Mouse (Mus musculus): ENCODE measurements around the gene Stom. TPM values are rescaled to one million over a fixed set of nuclear protein-coding genes. Genes with fewer than 3 reads are reported as not detected.

Gene Stom
- total RNA-seq, 2 experiments from 2014 or later: 18.4 to 20.7 TPM

DNA sequence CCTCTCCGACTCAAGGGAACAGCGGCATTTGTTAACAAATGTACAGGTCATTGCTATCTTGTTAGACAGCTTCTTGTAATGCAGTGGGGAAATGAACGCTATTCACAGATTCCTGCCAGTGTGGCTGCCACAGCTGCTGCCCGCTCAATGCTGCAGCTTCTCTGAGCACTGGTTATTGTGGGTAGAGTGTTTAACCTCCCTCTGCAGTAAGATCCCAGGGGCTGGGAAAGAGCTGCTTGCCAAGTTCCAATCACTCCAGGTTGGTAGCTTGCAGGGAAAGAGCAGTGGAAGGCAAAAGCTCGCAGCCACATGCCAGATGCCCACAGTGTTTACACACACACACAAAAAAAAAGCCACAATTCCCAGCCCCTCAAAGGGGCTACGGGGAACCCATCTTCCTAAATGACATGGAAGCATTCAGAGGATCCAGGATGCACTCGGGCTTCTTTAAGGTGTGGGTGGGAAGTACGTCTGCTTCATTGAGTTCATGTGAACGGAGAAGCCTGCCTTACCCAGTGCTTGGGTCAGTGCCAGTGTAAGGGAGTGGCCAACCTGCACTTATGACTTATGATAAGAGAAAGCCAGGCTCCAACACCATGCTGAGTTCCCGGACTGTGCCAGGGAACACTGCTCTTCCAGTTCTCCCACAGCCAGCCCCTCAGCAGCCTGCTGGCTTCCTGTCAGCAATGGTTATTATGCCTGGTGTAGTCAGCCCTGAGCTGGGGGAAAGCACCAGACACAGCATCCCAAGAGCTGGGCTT is 14.2 kb downstream of the Stom start:
- no peak for DNase-seq
- intact Hi-C loops (cut with DNase I): no loop called here

DNA sequence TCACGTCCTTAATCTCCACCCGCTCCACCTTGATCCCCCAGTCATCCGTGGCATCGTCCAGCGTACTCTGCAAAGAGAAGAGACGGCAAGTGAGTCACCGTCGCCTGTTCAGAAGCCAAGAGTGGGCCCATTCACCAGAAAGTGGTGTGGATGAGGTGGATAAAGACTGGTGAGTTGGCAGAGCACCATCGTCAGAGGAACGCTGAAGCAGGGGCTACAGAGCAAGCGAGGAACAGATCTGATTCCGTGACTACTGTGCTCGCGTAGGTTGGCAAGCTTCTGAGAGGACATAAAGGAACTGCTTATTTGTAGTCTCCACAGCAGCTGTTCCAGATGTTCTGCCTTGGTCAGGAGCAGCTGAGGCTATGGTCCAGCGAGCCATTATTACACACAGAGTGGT is 16.4 kb downstream of the Stom start:
- no peak for DNase-seq
- intact Hi-C loops (cut with DNase I): no loop called here

DNA sequence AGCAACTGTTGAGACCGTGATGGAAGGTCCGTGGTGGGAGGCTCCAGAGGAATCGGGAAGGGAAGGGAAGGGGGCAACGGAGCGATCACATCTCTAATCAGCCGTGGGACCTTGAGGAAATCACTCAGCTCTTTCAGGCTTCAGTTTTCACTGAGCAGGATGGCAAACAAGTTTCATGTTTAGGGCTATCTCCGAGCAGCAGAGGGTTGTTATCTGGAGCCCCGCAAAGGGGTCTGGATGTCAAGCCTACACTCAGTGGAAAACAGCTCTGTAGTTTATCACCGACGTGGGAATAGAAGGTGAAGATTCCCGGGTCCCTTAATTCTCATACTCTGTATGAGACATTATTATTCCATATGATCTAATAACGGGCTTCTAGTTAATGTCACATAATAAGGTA is 18.4 kb downstream of the Stom start:
- intact Hi-C loops (cut with DNase I): no loop called here

GRCm38 (mm10) chr2:35317604-35318003 is 19.2 kb downstream of the Stom start:
- intact Hi-C loops (cut with DNase I): no loop called here
- DNase-seq: no peak

More for the DNA sequence above, 18.4 kb downstream of the Stom start:
- DNase-seq: no peak

- intact Hi-C loops (cut with DNase I): no loop called here
- no peak for DNase-seq
These were observed 22.5 kb downstream of the Stom start for GRCm38 (mm10) chr2:35314300-35314699.

GRCm38 (mm10) chr2:35309906-35310493 is 26.8 kb downstream of the Stom start:
- intact Hi-C loops (cut with DNase I): no loop called here
- no peak for DNase-seq

- intact Hi-C loops (cut with DNase I): no loop called here
- no peak for DNase-seq
These were observed 28.6 kb downstream of the Stom start for GRCm38 (mm10) chr2:35308166-35308565.

GRCm38 (mm10) chr2:35302049-35302885 is 34.5 kb downstream of the Stom start:
- intact Hi-C loops (cut with DNase I): no loop called here
- no peak for DNase-seq

- DNase-seq: no peak
- intact Hi-C loops (cut with DNase I): loop anchor here (2.0 kb wide), 2 partner anchors 49 to 97 kb away; partner anchors contain the start of gene 4930402F06Rik
These were observed 37.3 kb downstream of the Stom start for GRCm38 (mm10) chr2:35299437-35299836.

- intact Hi-C loops (cut with DNase I): loop anchor here (2.0 kb wide), 2 partner anchors 51 to 99 kb away; partner anchors contain the start of gene 4930402F06Rik
- peak; percentile 65 to 72 for DNase-seq
These were observed 39.0 kb downstream of the Stom start for GRCm38 (mm10) chr2:35297703-35298332.

DNA sequence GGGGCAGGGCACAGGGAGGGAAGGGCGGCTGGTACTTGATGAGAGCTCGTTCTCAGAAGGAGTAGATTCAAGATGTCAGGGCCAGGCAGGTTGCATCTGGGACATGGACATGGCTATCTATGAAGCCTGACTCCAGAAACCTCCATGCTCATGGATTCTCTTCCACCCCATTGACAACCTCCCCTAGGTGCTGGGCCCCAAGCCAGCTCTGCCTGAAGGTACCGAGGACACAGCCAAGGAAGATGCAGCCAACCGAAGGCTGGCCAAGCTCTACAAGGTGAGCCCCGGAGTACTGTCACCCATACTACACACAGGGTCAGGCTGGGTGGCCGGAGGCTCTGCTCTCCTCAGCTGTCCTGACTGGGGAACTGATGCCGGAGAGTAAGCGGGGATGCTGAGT is 43.5 kb downstream of the Stom start:
- no peak for DNase-seq
- intact Hi-C loops (cut with DNase I): no loop called here

GRCm38 (mm10) chr2:35292700-35293099 is 44.1 kb downstream of the Stom start:
- no peak for DNase-seq
- intact Hi-C loops (cut with DNase I): no loop called here

- intact Hi-C loops (cut with DNase I): no loop called here
- no peak for DNase-seq
These were observed 44.9 kb downstream of the Stom start for GRCm38 (mm10) chr2:35291856-35292255.

- intact Hi-C loops (cut with DNase I): loop anchor here (5.0 kb wide), 1 partner anchor 223 kb away; no protein-coding TSS in a partner anchor
- peak; percentile 69 to 77 for DNase-seq
These were observed 47.8 kb downstream of the Stom start for GRCm38 (mm10) chr2:35288758-35289635.

DNA sequence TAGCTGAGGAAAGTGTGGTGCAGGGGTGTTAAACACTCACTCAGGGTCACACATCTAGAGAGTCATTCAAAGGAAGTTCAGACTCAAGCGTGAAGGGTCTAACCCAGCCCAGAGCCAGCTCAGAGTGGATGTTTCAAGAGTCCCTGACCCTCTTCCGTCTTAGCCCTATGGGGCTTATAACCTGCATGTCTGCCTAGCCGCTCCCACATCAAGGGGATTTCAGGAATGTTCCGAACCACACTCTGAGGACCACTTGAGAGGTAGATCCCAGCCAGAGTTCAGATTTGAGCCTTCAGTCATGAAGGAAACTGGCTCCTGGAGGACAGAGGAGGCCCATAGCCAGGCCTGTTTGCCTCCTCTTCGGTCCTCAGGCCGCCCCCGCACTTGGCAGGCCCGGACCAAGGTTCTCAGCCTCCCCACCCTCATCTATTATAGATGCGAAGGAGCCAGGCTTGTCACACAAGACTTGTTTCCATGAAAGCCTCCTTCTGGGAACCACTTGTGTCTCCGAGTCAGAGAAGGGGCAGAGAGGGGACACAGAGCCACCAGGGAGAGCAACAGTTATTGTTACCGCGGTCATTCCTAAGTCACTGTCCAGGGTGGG is 49.7 kb downstream of the Stom start:
- intact Hi-C loops (cut with DNase I): loop anchor here (5.0 kb wide), 1 partner anchor 225 kb away; no protein-coding TSS in a partner anchor
- no peak for DNase-seq

- no peak for DNase-seq
- intact Hi-C loops (cut with DNase I): loop anchor here (5.0 kb wide), 1 partner anchor 227 kb away; no protein-coding TSS in a partner anchor
These were observed 51.6 kb downstream of the Stom start for GRCm38 (mm10) chr2:35285209-35285608.

- intact Hi-C loops (cut with DNase I): no loop called here
- no peak for DNase-seq
These were observed 52.8 kb downstream of the Stom start for GRCm38 (mm10) chr2:35283997-35284396.

DNA sequence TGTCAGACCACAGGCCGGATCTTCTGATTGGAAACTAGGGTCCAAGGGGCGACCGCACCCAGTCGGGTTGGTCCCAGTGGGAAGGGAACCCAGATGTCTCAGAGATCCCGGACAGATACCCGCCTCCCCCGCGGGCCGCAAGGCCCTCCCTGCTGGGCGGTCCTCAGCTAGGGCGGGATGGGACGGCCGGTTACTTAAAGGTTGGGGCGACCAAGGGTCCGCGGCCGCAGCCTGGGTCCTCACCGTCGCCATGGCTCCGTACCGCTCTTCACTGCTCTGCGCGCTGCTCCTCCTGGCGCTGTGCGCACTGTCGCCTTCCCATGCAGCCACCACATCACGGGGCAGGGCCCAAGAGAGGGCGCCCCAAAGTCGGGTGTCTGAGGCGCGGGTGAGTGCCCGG is 54.6 kb downstream of the Stom start:
- peak; percentile 74 to 84 for DNase-seq
- intact Hi-C loops (cut with DNase I): no loop called here

DNA sequence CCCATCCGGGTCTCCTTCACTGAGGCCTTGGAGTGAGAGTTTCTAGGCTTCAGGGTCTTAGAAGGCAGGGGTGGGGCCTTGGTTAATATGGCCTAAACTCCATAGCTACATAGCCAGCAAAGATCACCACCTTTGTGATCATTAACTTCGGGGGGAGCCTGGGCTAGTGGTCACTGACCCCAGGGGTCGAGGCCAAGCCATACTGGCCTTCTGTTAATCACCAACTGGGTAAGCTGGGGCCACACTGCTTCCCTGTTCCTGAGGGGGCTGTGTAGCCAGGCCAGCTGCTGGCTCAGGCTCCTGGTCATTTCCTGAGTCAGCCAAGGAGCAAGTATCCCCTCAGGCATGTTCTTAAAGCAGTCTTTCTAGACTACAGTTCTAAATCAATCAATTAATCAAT is 56.8 kb downstream of the Stom start:
- no peak for DNase-seq
- intact Hi-C loops (cut with DNase I): no loop called here
